Mouse (Mus musculus): ENCODE data around the gene Ndufb4. TPM values are rescaled to one million over a fixed set of nuclear protein-coding genes. Genes with fewer than 3 reads are reported as not detected.

The Ndufb4 gene
- polyA plus RNA-seq, 1 experiment from 2014 or later: 68.6 TPM

DNA sequence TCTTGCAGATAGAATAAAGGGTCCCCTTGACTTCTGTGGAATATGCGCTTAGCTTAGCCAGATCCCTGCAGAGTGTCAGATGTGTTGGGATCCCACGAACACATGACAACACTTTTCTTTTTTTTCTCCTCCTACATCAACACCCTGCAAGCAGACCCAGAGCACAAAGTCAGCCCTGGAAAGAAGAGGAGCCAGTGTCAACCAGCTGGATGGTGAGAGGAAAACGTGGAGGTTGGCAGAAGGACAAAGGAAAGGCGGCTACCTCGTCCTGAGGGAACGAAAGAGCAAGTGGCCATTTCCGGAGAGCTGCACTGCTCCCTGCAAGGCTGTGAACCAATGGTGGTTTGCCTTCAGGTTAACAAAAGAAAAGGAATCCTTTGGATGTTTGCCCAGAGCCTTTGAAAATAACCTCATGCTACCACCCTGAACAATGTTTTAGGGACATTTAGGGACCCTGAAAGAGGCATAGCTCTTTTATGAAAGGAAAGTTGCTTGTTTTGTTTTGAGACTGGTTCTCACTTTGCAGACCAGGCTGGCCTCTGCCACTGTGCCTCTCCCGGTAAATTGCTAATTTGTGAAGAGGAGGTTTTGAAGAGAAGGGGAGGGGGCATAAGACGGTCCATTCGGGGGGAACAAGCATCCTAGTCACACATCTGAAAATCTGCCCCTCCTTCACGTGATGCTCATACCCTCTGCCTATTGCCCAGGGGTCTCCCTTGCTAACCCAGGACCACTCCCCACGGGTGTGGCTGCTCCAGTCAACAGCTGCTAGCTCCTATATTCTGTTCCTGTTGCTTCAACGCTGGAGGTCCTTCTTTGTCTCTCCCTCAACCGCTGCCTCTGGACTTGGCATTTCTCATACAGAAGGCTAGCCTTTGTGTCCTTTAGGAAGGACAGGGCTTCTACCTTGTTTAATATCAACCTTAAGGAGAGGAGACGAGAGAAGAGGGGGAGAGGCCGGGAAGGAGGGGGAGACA is 29.2 kb upstream of the Ndufb4 start:
- DNase-seq: peak; percentile 70
- ATAC-seq (ENCODE audit: low FRiP score, low TSS enrichment): peak; percentile 44; the same call in 1 of the 2 replicates
- Histone ChIP-seq H3K4me2 (ENCODE audit: low read length) (peak overlapping the region; percentile 68), H3K36me3 (ENCODE audit: control insufficient read depth, insufficient read depth, low read length) (no peaks in the 10 kb centered on the region), H3K9me3 (ENCODE audit: control insufficient read depth, low read length) (no peaks in the 10 kb centered on the region), H3K4me3 (replicated peaks; ENCODE audit: low read depth, low read length) (no peak overlapping the region), H3K4me1 (ENCODE audit: control insufficient read depth, insufficient read depth, low read length) (peaks cover 42% of the 10 kb centered on the region), H3K27ac (replicated peaks; ENCODE audit: low read depth, low read length) (peak overlapping the region; percentile 90), H3K27me3 (ENCODE audit: control insufficient read depth, insufficient read depth, low read length) (no peaks in the 10 kb centered on the region), H3K9ac (replicated peaks; ENCODE audit: low read length) (peak overlapping the region; percentile 27)
- 6% methylated on average over 16 of the region's 16 CpGs for whole genome bisulfite sequencing

DNA sequence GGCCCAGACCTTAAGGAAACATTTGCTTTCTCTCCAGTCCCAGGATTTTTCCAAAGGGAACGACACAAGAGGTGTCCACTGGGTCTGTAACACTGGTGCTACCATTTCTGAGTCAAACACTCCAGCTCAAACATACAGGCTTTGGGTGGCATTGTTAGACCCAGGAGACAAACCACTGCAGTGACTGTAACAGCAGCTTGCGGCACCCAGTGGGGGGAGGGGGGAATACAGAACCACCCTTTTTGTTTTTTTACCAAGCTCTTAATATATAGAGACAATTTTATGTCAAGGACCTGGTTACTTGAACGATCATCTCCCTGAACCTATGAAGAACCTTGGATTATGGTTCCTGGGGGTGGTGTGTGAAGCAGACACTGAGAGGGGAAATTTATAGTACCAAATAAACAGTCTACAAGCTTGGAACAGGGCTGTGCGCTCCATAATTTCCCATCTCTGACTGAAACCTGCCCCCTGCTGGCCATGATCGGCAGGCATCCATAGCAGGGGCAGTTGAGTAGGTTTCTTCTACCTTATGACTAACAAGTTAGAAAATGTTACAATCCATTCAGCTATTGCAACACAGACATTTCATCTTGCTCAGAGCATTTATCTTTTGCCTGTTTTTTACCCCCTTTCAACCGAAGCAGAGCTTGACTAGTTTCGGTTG is 28.2 kb upstream of the Ndufb4 start:
- Histone ChIP-seq H3K27me3 (ENCODE audit: control insufficient read depth, insufficient read depth, low read length) (no peaks in the 10 kb centered on the region), H3K4me3 (replicated peaks; ENCODE audit: low read depth, low read length) (no peak overlapping the region), H3K36me3 (ENCODE audit: control insufficient read depth, insufficient read depth, low read length) (no peaks in the 10 kb centered on the region), H3K4me2 (ENCODE audit: low read length) (no peak overlapping the region), H3K4me1 (ENCODE audit: control insufficient read depth, insufficient read depth, low read length) (peaks cover 42% of the 10 kb centered on the region), H3K9me3 (ENCODE audit: control insufficient read depth, low read length) (no peaks in the 10 kb centered on the region), H3K9ac (replicated peaks; ENCODE audit: low read length) (no peak overlapping the region), H3K27ac (replicated peaks; ENCODE audit: low read depth, low read length) (peak overlapping the region; percentile 90)
- WGBS: 47% methylated on average over 7 of the region's 7 CpGs
- ATAC-seq (ENCODE audit: low FRiP score, low TSS enrichment) (no peak), DNase-seq (peak; percentile 87)

DNA sequence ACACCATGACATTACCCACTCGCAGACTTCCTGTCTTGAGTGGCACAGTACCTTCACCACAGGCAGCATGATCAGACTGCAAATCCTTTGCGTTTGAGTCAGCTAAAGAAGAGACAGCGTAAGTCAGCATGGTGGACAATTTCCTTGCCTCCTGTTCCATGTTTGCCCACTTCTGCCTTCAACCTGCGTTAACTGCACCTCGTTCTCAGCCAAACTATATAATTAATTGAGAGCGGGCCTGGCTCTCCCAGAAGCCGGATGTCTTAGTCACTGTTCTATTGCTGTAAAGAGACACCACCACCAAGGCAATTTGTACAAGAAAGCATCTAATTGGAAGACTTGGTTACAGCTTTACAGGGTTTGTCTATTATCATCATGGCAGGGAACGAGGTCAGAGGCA is 26.6 kb upstream of the Ndufb4 start:
- WGBS: 82% methylated on average over 8 of the region's 8 CpGs
- no peak for DNase-seq
- no peak overlapping the region for H3K27ac ChIP-seq (replicated peaks; ENCODE audit: low read depth, low read length)
- no peaks in the 10 kb centered on the region for H3K36me3 ChIP-seq (ENCODE audit: control insufficient read depth, insufficient read depth, low read length)
- H3K4me3 ChIP-seq (replicated peaks; ENCODE audit: low read depth, low read length): no peak overlapping the region
- H3K9ac ChIP-seq (replicated peaks; ENCODE audit: low read length): no peak overlapping the region
- H3K4me2 ChIP-seq (ENCODE audit: low read length): no peak overlapping the region
- no peak for ATAC-seq (ENCODE audit: low FRiP score, low TSS enrichment)
- no peaks in the 10 kb centered on the region for H3K27me3 ChIP-seq (ENCODE audit: control insufficient read depth, insufficient read depth, low read length)
- H3K9me3 ChIP-seq (ENCODE audit: control insufficient read depth, low read length): no peaks in the 10 kb centered on the region
- peaks cover 43% of the 10 kb centered on the region for H3K4me1 ChIP-seq (ENCODE audit: control insufficient read depth, insufficient read depth, low read length)

DNA sequence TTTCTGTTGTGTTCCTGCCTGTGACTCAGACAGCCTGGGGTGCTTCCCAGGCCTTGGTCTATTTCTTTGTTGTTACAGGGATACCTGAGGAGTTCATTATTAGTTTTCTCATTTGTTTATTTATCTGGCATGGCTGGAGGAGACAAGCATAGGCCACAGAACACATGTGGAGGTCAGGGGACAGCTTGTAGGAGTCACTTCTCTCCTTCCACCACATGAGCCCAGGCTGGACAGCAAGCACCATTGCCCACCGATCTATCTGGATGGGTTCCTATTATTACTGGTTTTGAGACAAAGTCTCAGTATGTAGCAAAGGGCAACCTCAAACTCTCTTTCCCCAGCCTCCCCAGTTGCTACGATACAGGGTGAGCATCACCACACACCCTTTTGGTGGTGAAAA is 26.0 kb upstream of the Ndufb4 start:
- H3K27me3 ChIP-seq (ENCODE audit: control insufficient read depth, insufficient read depth, low read length): no peaks in the 10 kb centered on the region
- no peak overlapping the region for H3K9ac ChIP-seq (replicated peaks; ENCODE audit: low read length)
- ATAC-seq (ENCODE audit: low FRiP score, low TSS enrichment) (no peak), DNase-seq (no peak)
- 87% methylated on average over 2 of the region's 2 CpGs for WGBS
- H3K4me2 ChIP-seq (ENCODE audit: low read length): no peak overlapping the region
- H3K27ac ChIP-seq (replicated peaks; ENCODE audit: low read depth, low read length): no peak overlapping the region
- no peaks in the 10 kb centered on the region for H3K9me3 ChIP-seq (ENCODE audit: control insufficient read depth, low read length)
- H3K4me3 ChIP-seq (replicated peaks; ENCODE audit: low read depth, low read length): no peak overlapping the region
- H3K36me3 ChIP-seq (ENCODE audit: control insufficient read depth, insufficient read depth, low read length): no peaks in the 10 kb centered on the region
- peaks cover 38% of the 10 kb centered on the region for H3K4me1 ChIP-seq (ENCODE audit: control insufficient read depth, insufficient read depth, low read length)

DNA sequence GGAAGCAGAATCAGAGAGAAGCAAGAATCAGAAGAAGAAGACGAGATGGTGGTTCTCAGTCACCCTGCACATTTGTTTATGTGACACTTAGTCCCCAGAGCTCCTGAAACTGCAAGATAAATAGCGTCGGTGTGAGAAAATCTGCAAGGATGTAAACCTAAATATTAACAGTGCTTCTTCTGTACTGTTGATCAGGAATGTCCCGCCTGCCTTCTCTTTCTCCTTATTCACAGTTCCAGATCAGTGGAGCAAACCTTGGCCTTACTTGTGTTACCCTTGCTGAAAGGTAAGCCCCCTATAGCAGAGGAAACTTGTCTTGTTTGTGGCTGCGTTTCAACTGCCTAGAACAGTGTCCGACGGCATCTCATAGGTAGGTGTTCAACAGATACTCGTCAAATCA is 23.3 kb upstream of the Ndufb4 start:
- Histone ChIP-seq H3K4me2 (ENCODE audit: low read length) (no peak overlapping the region), H3K4me1 (ENCODE audit: control insufficient read depth, insufficient read depth, low read length) (peaks cover 17% of the 10 kb centered on the region), H3K27ac (replicated peaks; ENCODE audit: low read depth, low read length) (no peak overlapping the region), H3K4me3 (replicated peaks; ENCODE audit: low read depth, low read length) (no peak overlapping the region), H3K27me3 (ENCODE audit: control insufficient read depth, insufficient read depth, low read length) (no peaks in the 10 kb centered on the region), H3K9ac (replicated peaks; ENCODE audit: low read length) (no peak overlapping the region), H3K9me3 (ENCODE audit: control insufficient read depth, low read length) (no peaks in the 10 kb centered on the region), H3K36me3 (ENCODE audit: control insufficient read depth, insufficient read depth, low read length) (no peaks in the 10 kb centered on the region)
- 79% methylated on average over 8 of the region's 8 CpGs for WGBS
- ATAC-seq (ENCODE audit: low FRiP score, low TSS enrichment): no peak
- no peak for DNase-seq

DNA sequence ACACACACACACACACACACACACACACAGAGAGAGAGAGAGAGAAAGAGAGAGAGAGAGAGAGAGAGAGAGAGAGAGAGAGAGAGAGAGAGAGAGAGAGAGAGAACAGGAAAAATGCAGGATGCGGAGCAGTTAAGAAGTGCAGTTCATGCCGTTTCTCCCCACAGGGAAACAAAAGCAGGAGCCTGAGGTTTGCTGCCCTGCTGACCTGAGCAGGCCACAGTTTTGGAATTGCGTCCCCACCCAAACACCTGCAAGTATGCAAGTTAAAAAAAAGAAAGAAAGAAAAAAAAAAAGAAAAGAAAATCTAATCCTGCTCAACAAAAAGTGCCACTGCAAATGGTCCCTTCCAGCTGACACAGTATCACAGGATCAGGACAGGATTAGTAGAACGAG is 22.4 kb upstream of the Ndufb4 start:
- H3K4me3 ChIP-seq (replicated peaks; ENCODE audit: low read depth, low read length): no peak overlapping the region
- peaks cover 12% of the 10 kb centered on the region; the same call in 1 of the 2 replicates for H3K4me1 ChIP-seq (ENCODE audit: control insufficient read depth, insufficient read depth, low read length)
- DNase-seq (no peak), ATAC-seq (ENCODE audit: low FRiP score, low TSS enrichment) (no peak)
- no peak overlapping the region for H3K27ac ChIP-seq (replicated peaks; ENCODE audit: low read depth, low read length)
- 17% methylated on average over 4 of the region's 4 CpGs for WGBS
- H3K9me3 ChIP-seq (ENCODE audit: control insufficient read depth, low read length): no peaks in the 10 kb centered on the region
- H3K36me3 ChIP-seq (ENCODE audit: control insufficient read depth, insufficient read depth, low read length): no peaks in the 10 kb centered on the region
- no peaks in the 10 kb centered on the region for H3K27me3 ChIP-seq (ENCODE audit: control insufficient read depth, insufficient read depth, low read length)
- H3K9ac ChIP-seq (replicated peaks; ENCODE audit: low read length): no peak overlapping the region
- H3K4me2 ChIP-seq (ENCODE audit: low read length): peak overlapping the region; percentile 43

DNA sequence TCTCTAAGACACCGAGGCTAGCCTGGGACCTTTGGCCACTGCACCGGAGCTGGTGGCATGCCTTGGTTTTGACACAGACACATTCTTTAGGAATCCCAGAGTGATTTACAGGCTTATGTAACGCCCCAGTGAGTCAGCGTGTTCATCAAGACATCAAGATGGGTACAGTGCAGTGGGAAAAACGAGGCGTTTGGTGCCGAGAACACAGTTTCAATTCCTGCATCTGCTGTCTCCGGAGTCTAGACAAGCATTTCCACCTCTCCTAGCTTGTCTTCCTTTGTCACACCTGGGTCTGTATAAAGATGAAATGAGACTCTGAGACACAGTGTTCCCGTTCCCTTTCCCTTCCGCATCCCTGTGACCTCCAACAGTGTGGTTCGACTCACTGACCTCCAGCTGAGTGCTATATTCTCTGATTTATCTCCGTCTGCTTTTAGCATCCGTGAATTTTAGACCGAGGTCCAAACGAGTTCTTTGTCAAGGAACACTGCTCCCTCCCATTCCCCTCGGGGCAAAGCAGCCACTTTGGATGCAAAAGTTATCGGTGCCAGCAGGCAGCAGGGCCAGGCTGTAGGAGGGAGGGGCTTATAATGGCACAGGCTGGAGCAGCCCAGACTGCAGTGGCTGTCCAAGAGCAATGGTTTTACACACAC is 21.9 kb upstream of the Ndufb4 start:
- DNase-seq: peak; percentile 76
- Histone ChIP-seq H3K4me2 (ENCODE audit: low read length) (peak overlapping the region; percentile 43), H3K27me3 (ENCODE audit: control insufficient read depth, insufficient read depth, low read length) (no peaks in the 10 kb centered on the region), H3K9me3 (ENCODE audit: control insufficient read depth, low read length) (no peaks in the 10 kb centered on the region), H3K27ac (replicated peaks; ENCODE audit: low read depth, low read length) (peak overlapping the region; percentile 70), H3K4me1 (ENCODE audit: control insufficient read depth, insufficient read depth, low read length) (peaks cover 12% of the 10 kb centered on the region; the same call in 1 of the 2 replicates), H3K36me3 (ENCODE audit: control insufficient read depth, insufficient read depth, low read length) (no peaks in the 10 kb centered on the region), H3K9ac (replicated peaks; ENCODE audit: low read length) (no peak overlapping the region), H3K4me3 (replicated peaks; ENCODE audit: low read depth, low read length) (0 out of 2 replicates have a peak overlapping the region, but pooled peaks have one; percentile 8)
- 38% methylated on average over 17 of the region's 17 CpGs for WGBS
- peak; percentile 69; the same call in 1 of the 2 replicates for ATAC-seq (ENCODE audit: low FRiP score, low TSS enrichment)

DNA sequence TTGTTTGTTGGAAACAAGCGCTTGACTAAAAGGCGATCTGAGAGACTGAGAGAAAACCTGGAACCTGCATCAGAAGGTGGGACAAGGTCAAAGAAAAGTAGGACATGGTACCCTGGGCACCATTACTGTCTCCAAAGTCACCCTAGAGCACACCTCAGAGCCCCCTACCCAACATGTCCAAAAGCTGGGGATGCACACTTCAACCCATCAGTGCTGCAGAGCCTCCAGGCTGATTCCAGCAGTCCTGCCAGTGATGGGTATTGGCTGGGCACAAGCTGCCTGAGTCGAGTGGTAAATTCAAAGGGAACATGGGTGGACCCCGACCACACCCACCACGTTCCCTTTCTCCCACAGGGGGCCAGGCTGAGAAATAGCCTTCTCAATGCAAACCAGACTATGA is 21.1 kb upstream of the Ndufb4 start:
- WGBS: 92% methylated on average over 5 of the region's 5 CpGs
- H3K4me3 ChIP-seq (replicated peaks; ENCODE audit: low read depth, low read length): no peak overlapping the region
- no peaks in the 10 kb centered on the region for H3K9me3 ChIP-seq (ENCODE audit: control insufficient read depth, low read length)
- ATAC-seq (ENCODE audit: low FRiP score, low TSS enrichment): no peak
- H3K9ac ChIP-seq (replicated peaks; ENCODE audit: low read length): no peak overlapping the region
- peaks cover 12% of the 10 kb centered on the region; the same call in 1 of the 2 replicates for H3K4me1 ChIP-seq (ENCODE audit: control insufficient read depth, insufficient read depth, low read length)
- H3K27me3 ChIP-seq (ENCODE audit: control insufficient read depth, insufficient read depth, low read length): no peaks in the 10 kb centered on the region
- H3K4me2 ChIP-seq (ENCODE audit: low read length): no peak overlapping the region
- H3K27ac ChIP-seq (replicated peaks; ENCODE audit: low read depth, low read length): no peak overlapping the region
- no peaks in the 10 kb centered on the region for H3K36me3 ChIP-seq (ENCODE audit: control insufficient read depth, insufficient read depth, low read length)
- no peak for DNase-seq

Measured in midbrain, embryonic 14.5 days (tissue).